Mouse (Mus musculus): ENCODE measurements at regions not wholly inside any gene's neighbourhood (a gene's known extent, or its start where the extent isn't known, plus 50 kb on each side); places are given as distances from the start of the nearest gene placed in this dataset.
"Not testable (repeated sequence)": the region's sequence is repeated elsewhere in the genome, so short reads cannot be mapped to it uniquely, and the experiment has no call there.

DNA sequence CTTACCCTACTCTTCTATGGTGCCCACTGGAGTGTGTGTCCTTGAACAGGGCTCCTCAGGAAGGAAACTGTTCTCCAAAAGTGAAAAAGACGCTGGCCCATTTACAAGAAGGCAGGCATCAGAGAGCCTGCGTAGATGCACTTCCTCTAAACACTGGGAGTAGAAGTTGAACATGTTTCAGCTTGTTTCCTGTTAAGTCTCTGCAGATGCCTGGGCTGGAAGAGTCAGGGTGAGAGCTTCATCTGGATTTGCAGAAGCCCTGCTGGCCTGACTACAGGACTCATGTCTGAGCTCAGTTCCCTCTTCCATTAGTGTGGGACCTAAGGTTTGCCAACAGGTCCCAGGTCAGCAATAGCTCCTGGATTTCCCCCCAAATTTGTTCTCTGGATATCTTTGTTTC, 54.7 kb upstream of the Nlrp1b start:
- DNase-seq: no peak

DNA sequence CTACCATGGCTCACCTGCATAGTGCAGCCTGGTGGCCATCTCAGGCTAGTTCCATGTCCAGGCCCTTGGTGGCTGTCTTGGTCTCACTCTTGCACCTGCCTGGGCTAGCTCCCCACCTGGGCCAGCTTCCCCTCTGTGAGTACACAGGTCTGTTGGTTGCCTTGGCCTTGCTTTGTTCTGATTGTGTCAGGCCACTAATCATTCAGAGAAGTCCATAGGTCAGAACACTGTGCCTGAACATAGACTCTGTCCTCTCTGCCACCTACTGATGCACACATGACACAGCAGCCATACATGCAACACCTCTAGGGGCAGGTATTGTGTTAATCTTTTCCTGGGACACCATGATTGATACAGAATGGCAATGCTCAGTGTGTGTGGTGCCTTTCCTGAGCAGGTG, 57.7 kb upstream of the Nlrp1b start:
- DNase-seq: not testable (repeated sequence)

DNA sequence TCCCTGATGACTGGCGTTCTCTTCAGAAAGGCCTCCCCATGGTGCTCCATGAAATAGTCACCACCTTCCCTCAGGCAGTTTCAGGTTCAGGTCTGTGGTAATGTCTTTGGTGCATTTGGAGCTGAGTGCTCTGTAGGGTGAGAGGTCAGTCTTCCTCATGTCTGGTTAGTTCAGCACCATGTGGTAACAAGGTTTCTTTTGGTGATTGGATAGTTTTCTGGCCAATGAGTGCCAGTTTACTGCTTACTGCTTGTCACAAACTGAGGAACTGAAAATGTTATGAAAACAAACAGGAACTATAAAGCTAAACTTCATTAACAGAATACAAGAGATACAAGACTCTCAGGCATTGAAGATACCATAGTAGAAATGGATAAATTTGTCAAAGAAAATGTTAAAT, 59.0 kb upstream of the Nlrp1b start:
- DNase-seq: no peak

DNA sequence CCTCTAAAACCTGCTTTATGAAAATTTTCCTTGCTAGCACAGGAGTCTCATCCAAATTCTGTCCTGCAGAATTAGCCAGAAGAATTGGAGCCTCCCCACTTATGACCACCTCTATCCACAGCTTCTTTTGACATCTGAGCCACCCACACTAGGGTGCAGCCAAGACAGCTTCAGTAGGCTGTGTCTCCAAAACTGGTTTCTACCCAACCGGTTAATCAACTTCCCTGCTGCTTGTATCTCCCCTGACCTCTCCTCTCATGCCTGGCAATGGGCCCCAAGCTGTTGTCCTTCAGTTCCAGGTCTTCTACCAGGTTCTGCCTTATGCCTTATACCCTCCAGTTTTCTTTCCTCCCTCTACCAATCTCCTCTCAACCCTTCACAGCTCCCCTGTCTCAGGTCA, 68.9 kb upstream of the Nlrp1b start:
- DNase-seq: no peak

DNA sequence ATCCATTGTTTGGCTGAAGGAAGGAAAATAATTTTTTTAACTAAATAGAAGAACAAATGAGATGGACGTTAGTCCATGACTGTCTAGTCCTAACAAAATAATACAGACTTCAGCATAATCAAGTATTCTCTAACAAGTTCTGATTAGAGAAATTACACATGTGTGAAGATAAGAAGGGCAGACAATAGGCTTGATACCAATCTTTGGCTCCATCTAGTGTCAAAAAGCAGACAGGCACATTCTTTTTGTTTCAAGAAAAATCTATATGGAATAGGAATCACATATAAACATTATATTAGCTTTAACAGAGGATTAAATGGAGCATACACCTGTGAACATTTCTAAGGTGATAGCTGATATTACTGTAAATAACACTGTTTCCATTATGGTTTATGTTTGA, 92.9 kb upstream of the Nlrp1b start:
- DNase-seq: no peak

DNA sequence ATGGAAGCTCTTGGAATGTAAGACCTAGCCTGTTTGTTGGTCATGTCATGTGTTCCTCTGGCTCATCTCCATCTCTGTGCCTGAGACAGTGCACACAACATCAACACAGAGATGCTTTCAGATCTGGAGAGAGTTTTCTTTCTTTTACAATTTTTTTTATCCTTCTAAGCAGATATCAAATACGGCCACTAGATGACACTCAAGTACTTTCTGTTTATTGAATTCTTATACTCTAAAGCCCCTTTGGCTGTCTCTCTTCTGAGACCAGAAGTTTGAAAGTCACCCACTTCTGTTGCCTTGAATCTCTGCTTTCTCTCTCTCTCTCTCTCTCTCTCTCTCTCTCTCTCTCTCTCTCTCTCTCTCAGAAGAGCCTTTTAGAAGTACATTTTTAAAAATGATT, 106.9 kb upstream of the Nlrp1b start:
- no peak for DNase-seq

DNA sequence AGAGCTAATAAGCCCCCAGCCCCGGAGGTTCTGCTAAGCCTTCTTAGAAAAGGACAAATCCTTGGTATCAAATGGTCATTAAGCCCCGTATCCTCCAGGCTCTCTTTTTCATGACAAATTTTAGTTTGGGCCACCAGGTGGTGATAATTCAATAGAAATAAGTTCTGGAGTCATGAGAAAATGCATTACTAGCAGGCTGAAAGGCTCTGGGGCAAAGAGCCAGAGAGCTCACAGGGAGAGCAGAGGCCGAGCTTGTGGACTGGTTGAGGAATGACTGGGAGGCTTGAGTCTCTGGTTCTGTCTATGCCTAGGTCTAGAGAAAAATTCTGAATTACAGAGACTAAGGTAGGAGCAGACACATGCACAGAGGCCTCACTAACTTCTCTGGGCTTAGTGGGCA, 115.5 kb upstream of the Nlrp1b start:
- no peak for DNase-seq

DNA sequence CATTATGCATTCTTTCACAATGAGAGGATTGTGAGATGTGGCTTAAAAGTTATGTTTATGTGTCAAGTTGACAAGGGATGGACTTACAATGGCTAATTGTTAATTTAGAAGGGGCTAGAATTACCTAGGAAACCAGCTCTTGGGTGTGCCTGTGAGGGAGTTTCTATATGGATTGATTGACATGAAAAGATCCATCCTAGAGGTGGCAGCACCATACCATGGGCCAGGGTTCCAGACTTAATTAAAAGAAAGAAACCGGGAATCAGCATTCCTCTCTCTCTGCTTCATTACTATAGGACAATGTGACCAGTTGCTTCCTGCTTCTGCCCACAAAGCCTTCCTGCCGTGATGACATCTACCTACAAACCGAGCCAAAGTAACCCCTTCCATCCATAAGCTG, 126.6 kb upstream of the Nlrp1b start:
- DNase-seq: no peak

DNA sequence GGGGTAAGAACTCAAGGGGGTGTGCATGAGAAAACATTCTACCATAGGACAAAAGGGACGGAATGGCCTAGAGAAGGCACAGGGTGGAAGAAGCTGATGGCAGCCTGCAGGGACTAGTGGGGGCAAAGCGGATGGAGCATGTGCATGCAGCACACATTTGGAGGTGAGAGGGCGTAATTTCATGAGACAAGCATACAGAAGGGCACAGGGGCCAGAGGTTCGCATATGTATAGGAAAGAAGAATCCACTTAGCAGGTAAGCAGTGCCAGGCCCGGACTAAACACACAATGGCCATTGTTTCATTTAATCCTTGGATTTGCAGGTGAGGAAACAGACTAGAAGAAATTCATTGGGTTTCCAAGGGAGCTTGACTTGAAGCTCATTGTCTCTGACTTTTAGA, 130.3 kb upstream of the Nlrp1b start:
- no peak for DNase-seq

DNA sequence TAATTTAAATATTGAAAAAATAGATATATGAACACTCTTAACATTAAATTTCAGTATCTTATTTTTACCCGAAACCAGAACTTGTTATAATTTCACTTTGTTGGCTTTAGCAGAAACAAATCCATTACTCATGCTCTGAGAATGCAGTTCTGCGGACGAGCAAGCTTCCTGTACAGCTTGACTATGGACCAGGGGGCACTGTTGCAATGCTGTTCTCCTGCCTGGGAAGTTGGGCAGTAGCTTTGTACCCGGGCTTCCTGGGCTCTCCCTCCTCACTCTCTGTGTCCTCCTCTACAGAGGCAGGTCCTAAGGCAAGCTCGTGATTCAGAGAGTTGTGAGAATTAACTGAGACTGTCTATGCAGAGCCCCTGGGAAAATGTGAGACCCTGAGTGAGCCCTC, 141.3 kb upstream of the Nlrp1b start:
- no peak for DNase-seq

DNA sequence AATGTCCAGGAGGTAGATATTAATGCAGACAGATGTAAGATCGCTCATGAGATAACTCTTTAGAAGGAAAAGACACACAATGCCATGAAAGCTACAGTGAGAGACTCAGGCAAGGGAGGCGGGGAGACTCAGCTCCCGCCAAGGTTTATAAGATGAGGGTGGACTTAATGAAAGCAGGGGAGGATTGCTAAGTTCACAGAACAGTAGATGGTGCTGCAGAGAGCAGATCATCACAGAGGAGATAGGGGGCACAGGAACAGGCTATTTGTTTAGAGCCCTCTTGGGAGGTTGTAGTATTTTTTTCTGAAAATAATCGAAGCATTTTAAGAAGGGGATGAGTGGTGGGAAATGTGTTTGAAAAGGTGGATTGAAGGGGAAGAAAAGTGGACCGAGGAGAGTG, 144.6 kb upstream of the Nlrp1b start:
- DNase-seq: no peak

DNA sequence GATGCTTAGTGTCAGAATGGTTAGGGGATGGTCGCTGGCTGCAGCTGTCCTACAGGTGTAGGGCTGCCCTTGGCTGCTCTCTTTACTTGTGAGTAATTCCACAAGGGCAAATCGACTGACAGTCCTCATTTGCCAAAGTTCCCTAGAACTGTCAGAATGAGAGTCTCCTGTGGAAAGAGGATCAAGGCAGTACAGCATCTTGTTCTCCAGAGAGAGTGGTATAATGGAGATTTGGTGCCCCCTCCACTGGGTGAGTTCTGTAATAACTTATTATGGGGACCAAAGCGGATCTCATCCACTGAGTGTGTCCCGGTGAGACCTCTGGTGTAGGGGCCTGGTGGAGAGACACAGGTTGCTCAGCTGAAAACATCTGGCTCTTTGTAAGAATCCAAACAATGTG, 157.9 kb upstream of the Nlrp1b start:
- DNase-seq: no peak

DNA sequence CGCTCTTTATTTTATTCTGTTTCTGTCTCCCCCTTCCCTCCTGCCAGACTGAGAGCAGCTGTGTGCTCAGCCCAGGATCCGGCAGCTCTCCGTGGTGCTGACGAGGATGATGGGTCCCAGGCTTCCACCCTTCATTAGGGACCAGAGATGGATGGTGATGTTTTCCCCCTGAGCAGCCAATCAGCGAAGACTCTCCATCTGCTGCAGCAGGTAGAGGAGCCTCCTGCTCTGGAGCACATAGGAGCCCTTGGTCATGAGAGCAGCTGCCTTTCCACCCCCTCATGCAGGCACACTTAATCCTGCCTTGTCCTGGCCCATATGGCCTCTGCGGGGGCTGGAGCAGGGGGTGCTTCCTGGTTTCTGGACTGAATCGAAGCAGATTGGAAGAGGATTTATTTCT, 159.1 kb upstream of the Nlrp1b start:
- no peak for DNase-seq

DNA sequence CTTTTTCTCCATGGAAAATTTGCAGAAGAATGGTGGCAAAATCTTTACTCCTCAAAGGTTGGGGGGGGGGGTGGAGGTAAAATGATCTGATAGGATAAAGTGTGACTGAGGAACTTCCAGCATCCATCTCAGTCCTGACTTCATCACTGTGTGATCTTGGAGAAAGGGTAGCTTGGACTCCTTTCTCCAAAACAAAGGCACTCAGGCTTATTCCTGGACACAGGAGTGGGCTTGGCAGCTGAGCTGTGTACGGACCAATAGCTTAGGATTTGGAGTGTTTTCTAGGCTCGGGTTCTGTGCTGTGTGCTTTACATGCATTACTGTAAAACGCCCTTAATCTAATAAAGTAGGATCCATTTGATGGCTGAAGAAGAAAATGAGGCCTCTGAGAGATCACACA, 159.6 kb upstream of the Nlrp1b start:
- no peak for DNase-seq

DNA sequence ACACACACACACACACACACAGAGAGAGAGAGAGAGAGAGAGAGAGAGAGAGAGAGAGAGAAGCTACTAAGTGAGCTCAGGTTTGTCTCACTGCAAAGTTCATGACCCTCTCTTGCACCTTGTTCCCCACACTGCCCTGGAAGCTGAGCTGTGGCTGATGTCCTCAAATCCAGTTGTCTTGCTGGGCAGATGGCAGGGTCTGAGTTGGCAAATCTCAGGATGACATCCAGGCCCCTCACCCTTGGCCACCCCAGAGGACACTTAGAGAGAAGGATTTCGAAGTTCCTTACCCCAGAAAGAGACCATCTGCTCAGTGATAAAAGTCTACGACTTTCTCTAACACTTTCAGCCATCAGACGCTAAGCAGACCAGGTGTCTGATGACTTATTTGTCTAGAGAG, 160.1 kb upstream of the Nlrp1b start:
- DNase-seq: no peak

DNA sequence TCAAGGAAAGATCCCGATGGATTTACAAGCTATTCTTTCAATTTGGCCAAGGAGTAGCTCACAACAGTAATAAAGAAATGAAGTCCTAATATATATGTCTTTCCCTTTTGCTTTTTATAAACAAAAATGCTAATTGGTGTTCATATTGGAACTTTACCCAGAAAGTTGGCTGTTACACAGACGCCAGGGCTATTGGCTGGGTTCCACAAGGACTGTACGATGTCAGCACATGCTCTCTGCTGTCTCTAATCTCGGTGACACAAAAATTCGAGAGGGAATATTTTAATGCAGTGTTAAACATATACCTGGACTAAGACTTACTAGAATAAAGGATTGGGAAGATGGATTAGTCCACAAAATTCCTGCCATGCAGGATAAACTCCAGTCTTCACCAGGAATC, 162.9 kb upstream of the Nlrp1b start:
- no peak for DNase-seq

DNA sequence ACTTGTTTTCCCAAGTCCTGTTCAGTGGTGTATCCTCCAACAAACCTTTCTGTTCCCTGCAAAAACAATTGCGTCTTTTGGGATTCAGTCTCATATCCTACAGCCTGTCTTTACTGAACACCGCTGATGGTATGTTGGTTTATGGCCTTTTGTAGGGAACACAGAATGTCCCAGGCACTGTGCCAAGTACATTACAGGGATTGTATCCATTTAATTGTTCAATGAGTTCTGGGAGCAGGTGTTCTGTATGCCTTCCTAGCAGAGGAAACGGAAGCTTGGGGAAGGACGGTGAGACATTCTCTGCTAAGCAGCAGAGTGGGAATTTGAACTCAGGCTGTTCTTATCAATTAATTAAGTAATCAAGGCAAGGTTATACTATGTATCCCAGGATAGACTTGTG, 164.5 kb upstream of the Nlrp1b start:
- no peak for DNase-seq

DNA sequence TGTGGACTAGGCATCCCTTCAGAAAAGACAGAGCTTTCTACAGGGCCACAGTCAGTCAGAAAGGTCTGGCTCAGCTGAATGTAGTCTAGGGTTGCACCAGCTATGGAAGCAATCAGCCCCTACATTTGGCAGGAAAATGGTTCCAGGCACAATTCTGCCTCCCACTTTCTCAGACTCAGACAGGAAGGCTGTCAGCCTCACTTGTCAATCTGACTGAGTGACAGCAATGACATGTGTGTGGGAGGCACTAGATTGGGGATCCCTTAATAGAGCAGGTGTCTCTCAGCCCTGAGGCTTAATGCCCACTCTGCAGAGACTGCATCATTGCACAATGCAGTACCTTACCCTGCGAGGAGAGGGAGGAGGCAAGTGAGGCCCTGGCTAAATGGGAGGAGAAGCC, 165.1 kb upstream of the Nlrp1b start:
- no peak for DNase-seq

DNA sequence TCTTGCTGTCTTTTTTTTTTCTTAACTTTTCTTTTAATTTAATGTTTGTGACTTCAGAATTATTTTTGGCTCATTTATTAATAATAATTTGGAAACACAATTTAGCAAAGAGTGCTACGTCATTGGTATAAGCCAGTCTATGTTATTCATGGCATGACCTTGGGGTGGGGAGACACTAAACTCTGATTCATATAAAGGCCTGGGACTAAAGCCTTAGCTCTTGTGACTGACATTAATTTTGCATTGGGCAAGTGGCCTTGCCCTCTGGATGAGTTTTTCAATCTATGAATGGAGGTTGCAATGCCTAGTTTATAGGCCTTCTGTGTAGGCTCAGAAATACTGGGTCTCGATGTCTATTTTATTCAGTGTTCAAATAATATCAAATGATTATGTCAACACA, 169.8 kb upstream of the Nlrp1b start:
- DNase-seq: no peak

DNA sequence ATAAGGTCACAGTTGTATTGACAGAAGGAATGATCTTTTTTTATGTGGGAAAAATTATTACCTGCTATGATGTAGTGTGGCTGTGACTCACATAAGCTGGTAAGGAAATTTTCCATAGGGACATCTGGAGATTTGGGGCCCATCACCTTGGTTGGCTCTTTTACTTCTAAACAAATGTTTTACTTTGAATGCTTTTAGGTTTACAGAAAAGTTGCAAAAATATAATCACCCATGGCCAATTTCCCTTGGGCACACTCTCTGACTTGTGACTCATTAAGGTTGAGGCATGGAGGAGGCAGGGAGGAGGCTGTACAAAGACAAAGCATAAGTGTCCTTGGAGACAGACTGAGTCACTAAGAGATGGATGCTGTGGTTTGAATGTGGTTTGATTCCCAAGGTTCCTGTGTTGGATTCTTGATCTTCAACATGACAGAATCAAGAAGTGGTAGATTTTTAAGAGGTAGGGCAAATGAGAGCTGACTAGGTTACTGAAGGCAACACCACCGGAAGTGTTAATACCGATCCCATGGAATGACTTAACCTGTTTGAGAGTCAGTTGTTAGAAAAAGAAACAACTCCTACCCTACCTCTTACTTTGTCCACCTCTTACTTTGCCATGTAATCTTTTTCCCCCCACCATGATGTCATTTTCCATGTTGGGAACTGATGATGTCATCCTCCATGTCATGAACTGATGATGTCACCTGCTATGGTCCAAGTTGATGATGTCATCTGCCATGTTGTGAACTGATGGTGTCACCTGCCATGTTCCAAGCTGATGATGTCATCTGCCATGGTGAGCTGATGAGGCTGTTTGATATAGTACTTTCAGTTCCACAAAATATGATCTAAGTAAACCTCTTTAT, 171.1 kb upstream of the Nlrp1b start:
- no peak for DNase-seq

DNA sequence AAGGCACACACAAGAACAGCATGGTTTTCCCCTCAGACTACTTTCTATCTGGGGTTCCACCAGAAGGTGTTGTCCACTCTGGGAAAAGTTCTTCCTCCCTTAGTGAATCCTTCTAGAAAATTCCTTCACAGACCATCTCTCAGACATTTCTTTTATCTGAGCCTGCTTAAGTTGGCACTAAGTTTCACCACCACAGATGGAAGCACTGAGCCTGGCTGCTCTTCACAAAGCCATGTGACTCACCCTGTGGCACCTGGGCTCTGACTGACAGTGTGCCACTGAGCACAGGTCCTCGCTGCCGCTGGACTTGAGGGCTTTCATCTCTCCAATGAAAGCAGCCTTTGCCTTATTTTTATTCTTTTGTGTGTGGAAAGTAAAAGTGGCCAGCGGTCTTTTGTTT, 173.8 kb upstream of the Nlrp1b start:
- DNase-seq: no peak

DNA sequence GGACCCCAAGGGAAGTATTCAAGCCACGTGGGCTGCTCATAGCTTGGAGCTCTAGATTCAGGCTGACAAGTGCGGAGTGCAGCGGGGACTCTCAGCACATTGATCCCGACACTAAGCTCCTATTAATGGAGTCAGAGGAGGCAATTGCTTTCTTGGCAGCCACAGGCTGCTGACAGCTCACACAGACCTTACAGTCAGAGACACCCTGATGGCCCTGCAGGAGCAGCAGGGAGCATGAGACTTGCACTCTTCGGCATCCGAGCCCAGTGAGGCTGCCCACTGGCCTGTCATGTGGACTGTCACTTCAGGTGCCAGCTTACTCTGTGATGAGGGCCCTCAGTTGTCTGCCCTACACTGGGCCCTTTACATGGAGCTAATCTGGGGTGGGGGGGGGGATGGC, 176.5 kb upstream of the Nlrp1b start:
- no peak for DNase-seq

DNA sequence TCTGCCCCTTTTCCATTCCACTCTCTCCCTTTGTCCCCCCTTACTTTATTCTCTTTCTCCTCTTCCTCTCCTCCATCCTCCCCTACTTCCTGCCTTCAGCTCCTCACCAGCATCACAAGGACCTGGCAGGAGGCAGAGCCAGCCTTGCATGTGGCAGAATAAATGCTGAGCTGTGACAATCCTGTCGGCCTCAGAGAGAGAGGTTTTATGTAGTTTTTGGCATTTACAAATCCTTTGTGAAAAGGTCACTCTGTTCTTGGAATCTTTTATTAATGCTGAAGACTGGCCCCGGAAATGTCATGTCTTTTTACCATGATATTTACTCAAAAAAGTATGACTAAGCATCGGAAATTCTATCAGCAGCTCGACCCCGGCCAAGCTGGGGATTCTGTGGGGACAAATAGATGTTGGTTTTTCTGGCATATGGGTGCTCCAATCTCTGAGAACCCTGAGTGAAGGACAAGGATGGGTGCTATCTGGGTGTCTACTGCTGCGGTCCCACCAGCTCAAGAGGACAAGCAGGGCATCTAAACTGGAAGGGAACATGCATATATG, 178.8 kb upstream of the Nlrp1b start:
- no peak for DNase-seq

DNA sequence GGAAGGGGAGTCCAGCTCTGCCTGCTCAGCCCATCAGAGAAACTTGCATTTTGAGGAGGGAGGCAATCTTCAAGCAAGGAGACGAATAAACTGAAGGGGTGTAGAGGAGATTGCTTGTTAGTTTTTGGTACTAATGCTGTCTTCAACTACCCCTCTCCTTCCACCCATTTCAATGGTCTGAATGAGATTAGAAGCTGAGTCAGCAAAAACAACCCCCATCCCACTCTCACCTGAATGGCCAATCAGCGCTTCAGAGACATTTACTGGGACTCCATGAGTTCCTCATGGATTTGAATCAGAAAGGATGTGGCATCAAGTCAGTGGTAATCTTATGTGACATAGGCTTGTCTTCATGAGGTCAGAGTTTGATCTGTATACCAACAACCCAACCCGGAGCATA, 180.0 kb upstream of the Nlrp1b start:
- no peak for DNase-seq

DNA sequence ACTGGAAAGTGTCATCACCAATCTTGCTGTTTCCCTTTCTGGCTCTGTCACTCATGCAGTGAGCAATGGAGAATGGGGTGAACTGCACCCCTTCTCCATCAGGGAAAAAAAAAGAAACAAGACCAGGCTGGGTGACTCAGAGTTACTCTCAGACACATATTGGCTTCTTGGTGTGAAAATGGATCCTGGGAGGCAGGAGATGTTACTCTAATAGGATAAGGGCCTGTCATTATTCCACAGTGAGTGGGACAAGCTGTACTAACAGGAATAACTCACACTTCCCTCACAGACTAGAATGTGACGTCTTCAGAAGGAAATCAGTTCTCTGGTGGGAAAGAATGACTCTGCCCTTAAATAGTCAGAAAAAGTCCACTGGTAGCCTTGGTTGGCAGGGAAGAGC, 181.4 kb upstream of the Nlrp1b start:
- no peak for DNase-seq

All from thymus, adult 18-20 months (tissue).